Comparison of ENCODE assay signal across 27 mouse cellular contexts in the genomic region with DNA sequence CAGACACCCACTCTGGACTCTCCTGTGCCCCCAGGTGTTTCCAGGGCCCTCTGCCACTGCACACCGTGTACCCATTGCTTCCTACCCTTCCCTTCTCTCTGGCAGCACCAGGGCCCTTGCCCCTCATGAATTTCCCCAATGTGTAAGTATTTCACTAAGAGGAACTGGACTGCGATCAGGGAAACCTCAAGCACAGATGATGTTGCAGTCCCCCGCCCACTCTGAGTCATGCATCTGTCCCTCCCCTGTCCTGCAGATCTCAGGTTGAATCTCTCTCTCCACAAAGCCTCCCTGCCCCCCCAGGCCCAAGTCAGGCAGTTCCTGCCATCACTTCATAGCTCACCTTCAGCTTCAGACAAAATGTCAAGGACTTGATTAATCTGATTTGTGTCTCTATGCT. TPM values are rescaled to one million over a fixed set of nuclear protein-coding genes. Genes with fewer than 3 reads are reported as not detected.
DNase-seq lines count a peak whose midpoint lies in the region; ATAC-seq and TF ChIP-seq lines count a peak whose summit lies in the region.
"Had no signal": no experiment of that assay in that cellular context is flagged by ENCODE, and none has a peak within 500 bp of the region (broad histone marks: within the 10 kb centered on the region; RNA-seq: fewer than 3 reads in every experiment).

No protein-coding gene starts in this region.

- no peaks in the 10 kb centered on the region for H3K4me1 ChIP-seq in neural tube, embryonic 14.5 days (ENCODE audit: control insufficient read depth, insufficient read depth, low read length)
- H3K4me1 ChIP-seq in CH12.LX (ENCODE audit: control insufficient read depth in 1 of 2, insufficient read depth in 2 of 2) = peaks cover 50 to 89% of the 10 kb centered on the region in 2 experiments
- H3K4me1 ChIP-seq: limb, embryonic 10.5 days; neural tube, embryonic 13.5 days; stomach, embryonic 15.5 days had no signal

- 0 out of 2 replicates have a peak, but pooled peaks have one; percentile 11 for ATAC-seq in neural tube, embryonic 14.5 days (ENCODE audit: low read depth)
- ATAC-seq in common myeloid progenitor, adult 5-6 weeks (replicated peaks; ENCODE audit: low read depth, poor library complexity, severe bottlenecking) = peak; percentile 80
- ATAC-seq: activated CD4-positive, CD25-positive, alpha-beta regulatory T cell, adult 4 months; intestine, embryonic 16.5 days; Patski had no signal

- no peak overlapping the region for H3K27ac ChIP-seq in neural tube, embryonic 14.5 days (ENCODE audit: low read depth, low read length)
- H3K27ac ChIP-seq in CH12.LX (ENCODE audit: insufficient read depth, low read depth) = peak overlapping the region; percentile 83
- H3K27ac ChIP-seq: hindbrain, embryonic 14.5 days; limb, embryonic 10.5 days; neural tube, embryonic 13.5 days; stomach, embryonic 15.5 days had no signal

- H3K27me3 ChIP-seq in neural tube, embryonic 14.5 days (ENCODE audit: control insufficient read depth, insufficient read depth, low read length) = no peaks in the 10 kb centered on the region
- no peaks in the 10 kb centered on the region for H3K27me3 ChIP-seq in CH12.LX (replicated peaks)
- H3K27me3 ChIP-seq in splenic B cell, adult 2 months (ENCODE audit: control insufficient read depth, insufficient read depth, low read length, poor library complexity, severe bottlenecking) = no peaks in the 10 kb centered on the region
- H3K27me3 ChIP-seq: neural tube, embryonic 13.5 days; Patski; stomach, embryonic 15.5 days had no signal

- 82% methylated on average over 3 of the region's 3 CpGs for WGBS in neural tube, embryonic 14.5 days

- TF ChIP-seq CTCF in CH12.LX (conservative IDR thresholded peaks at IDR 0.05 in 1 of 2, IDR thresholded peaks at IDR 0.05 in 1 of 2; ENCODE audit: low read depth in 2 of 2, low read length in 2 of 2) = no peak

- H3K9me3 ChIP-seq in neural tube, embryonic 14.5 days (ENCODE audit: control insufficient read depth, low read length) = no peaks in the 10 kb centered on the region
- H3K9me3 ChIP-seq in CH12.LX (replicated peaks; ENCODE audit: low read length) = no peaks in the 10 kb centered on the region
- H3K9me3 ChIP-seq: limb, embryonic 10.5 days; neural tube, embryonic 13.5 days; stomach, embryonic 15.5 days had no signal

- dilution Hi-C loops in CH12.LX (cut with MboI; ENCODE audit: extremely low pct_ligation_motif_present, extremely low pct_unique_long_range_greater_than_20kb, low sequenced_read_pairs) = no loop called here

- peak; percentile 4 for TF ChIP-seq RAD21 in CH12.LX (IDR thresholded peaks at IDR 0.05; ENCODE audit: low read depth, low read length)

- in situ Hi-C loops in CH12.LX (cut with MboI; ENCODE audit: low pct_ligation_motif_present, low pct_unique_long_range_greater_than_20kb, low sequenced_read_pairs) = no loop called here

- no peak overlapping the region for H3K4me3 ChIP-seq in neural tube, embryonic 14.5 days (ENCODE audit: low read depth, low read length)
- no peak overlapping the region for H3K4me3 ChIP-seq in CH12.LX (replicated peaks in 1 of 3; ENCODE audit: low read depth in 2 of 3, low read length in 2 of 3, poor library complexity in 1 of 3)
- H3K4me3 ChIP-seq: limb, embryonic 10.5 days; neural tube, embryonic 13.5 days; stomach, embryonic 15.5 days had no signal

- no peak for DNase-seq in neural tube, embryonic 10.5 days (ENCODE audit: extremely low spot score, low spot score)
- peak; percentile 92 for DNase-seq in CH12.LX (ENCODE audit: extremely low read depth)
- peak; percentile 58 for DNase-seq in splenic B cell, adult 2 months (ENCODE audit: low read depth, low spot score)
- DNase-seq in layer of hippocampus, adult 11-12 months (ENCODE audit: low spot score) = no peak
- DNase-seq in frontal cortex, adult 2 months (ENCODE audit: extremely low spot score in 1 of 2, low spot score in 1 of 2) = no peak
- no peak for DNase-seq in cerebellum, postnatal 14 days
- DNase-seq: cerebellum, adult 9-10 months; gastrocnemius, postnatal 10 days; lung, embryonic 14.5 days; retina, postnatal 1 day; thymus, postnatal 14 days had no signal

- peak; percentile 93 for TF ChIP-seq EP300 in CH12.LX (IDR thresholded peaks at IDR 0.05; ENCODE audit: low read length)

- no peak overlapping the region for H3K9ac ChIP-seq in neural tube, embryonic 14.5 days (replicated peaks; ENCODE audit: low read depth, low read length)
- H3K9ac ChIP-seq in CH12.LX (ENCODE audit: insufficient read depth, low read depth) = peak overlapping the region; percentile 14; the same call in 1 of the 2 replicates
- H3K9ac ChIP-seq: hindbrain, embryonic 14.5 days; lung, embryonic 14.5 days; neural tube, embryonic 13.5 days; stomach, embryonic 15.5 days had no signal

- no peaks in the 10 kb centered on the region for H3K79me2 ChIP-seq in CH12.LX (replicated peaks; ENCODE audit: control insufficient read depth, extremely low read depth, insufficient read depth, poor library complexity, severe bottlenecking)

- H3K4me2 ChIP-seq in neural tube, embryonic 14.5 days (ENCODE audit: low read depth, low read length) = no peak overlapping the region
- no peak overlapping the region; the same call in 1 of the 2 replicates for H3K4me2 ChIP-seq in CH12.LX (ENCODE audit: insufficient read depth, low read depth, poor library complexity, severe bottlenecking)
- H3K4me2 ChIP-seq: hindbrain, embryonic 14.5 days; liver, embryonic 11.5 days; lung, embryonic 14.5 days; neural tube, embryonic 13.5 days; stomach, embryonic 15.5 days had no signal

- TF ChIP-seq POLR2A in CH12.LX (IDR thresholded peaks at IDR 0.05; ENCODE audit: low read depth, low read length) = peak; percentile 43

- no peaks in the 10 kb centered on the region for H3K36me3 ChIP-seq in neural tube, embryonic 14.5 days (ENCODE audit: control insufficient read depth, insufficient read depth, low read length)
- no peaks in the 10 kb centered on the region for H3K36me3 ChIP-seq in CH12.LX (replicated peaks in 1 of 2; ENCODE audit: control insufficient read depth in 1 of 2, insufficient read depth in 1 of 2, low read length in 1 of 2)
- H3K36me3 ChIP-seq in splenic B cell, adult 2 months (ENCODE audit: control insufficient read depth, insufficient read depth, low read length, poor library complexity, severe bottlenecking) = no peaks in the 10 kb centered on the region
- H3K36me3 ChIP-seq: limb, embryonic 10.5 days; neural tube, embryonic 13.5 days; stomach, embryonic 15.5 days had no signal

TF ChIP-seq in CH12.LX, 34 proteins besides CTCF, POLR2A, EP300 and RAD21 (continues in another document):
- TF ChIP-seq JUND (conservative IDR thresholded peaks at IDR 0.05; ENCODE audit: low read depth, low read length) = peak; percentile 73
- TF ChIP-seq ELF1 (IDR thresholded peaks at IDR 0.05; ENCODE audit: low read depth, low read length) = peak; percentile 62; the same call in 1 of the 2 replicates
- peak; percentile 84 for TF ChIP-seq MXI1 (IDR thresholded peaks at IDR 0.05; ENCODE audit: low read depth, low read length)
- TF ChIP-seq ZC3H11A (IDR thresholded peaks at IDR 0.05; ENCODE audit: low read depth, low read length) = no peak
- TF ChIP-seq ZMIZ1 (IDR thresholded peaks at IDR 0.05; ENCODE audit: low read depth, low read length) = peak; percentile 78
- peak; percentile 76 for TF ChIP-seq JUN (IDR thresholded peaks at IDR 0.05; ENCODE audit: insufficient read depth, low read depth, low read length)
- peak; percentile 94 for TF ChIP-seq IRF4 (IDR thresholded peaks at IDR 0.05; ENCODE audit: low read depth, low read length)
- 0 out of 2 replicates have a peak, but pooled peaks have one; percentile 36 for TF ChIP-seq TBP (conservative IDR thresholded peaks at IDR 0.05; ENCODE audit: low read depth, low read length)
- peak; percentile 32 for TF ChIP-seq SMC3 (IDR thresholded peaks at IDR 0.05; ENCODE audit: low read depth, low read length)
- 0 out of 2 replicates have a peak, but pooled peaks have one; percentile 48 for TF ChIP-seq KAT2A (IDR thresholded peaks at IDR 0.05; ENCODE audit: insufficient replicate concordance, low read length)
- peak; percentile 38; the same call in 1 of the 2 replicates for TF ChIP-seq ZNF384 (IDR thresholded peaks at IDR 0.05; ENCODE audit: low read depth, low read length)
- TF ChIP-seq MEF2A (IDR thresholded peaks at IDR 0.05; ENCODE audit: borderline replicate concordance, low read depth, low read length) = peak; percentile 75
- no peak for TF ChIP-seq USF1 (IDR thresholded peaks at IDR 0.05; ENCODE audit: low read depth, low read length)
- peak; percentile 87 for TF ChIP-seq CHD2 (IDR thresholded peaks at IDR 0.05; ENCODE audit: low read length)
- TF ChIP-seq TCF12 (IDR thresholded peaks at IDR 0.05; ENCODE audit: low read depth, low read length) = peak; percentile 95
- TF ChIP-seq NELFE (IDR thresholded peaks at IDR 0.05; ENCODE audit: low read depth, low read length) = peak; percentile 60; the same call in 1 of the 2 replicates
- TF ChIP-seq PAX5 (IDR thresholded peaks at IDR 0.05; ENCODE audit: low read length) = no peak
- TF ChIP-seq UBTF (IDR thresholded peaks at IDR 0.05; ENCODE audit: low read depth, low read length) = peak; percentile 68; the same call in 1 of the 2 replicates
- TF ChIP-seq HCFC1 (IDR thresholded peaks at IDR 0.05; ENCODE audit: low read depth, low read length) = peak; percentile 50; the same call in 1 of the 2 replicates

RNA-seq across cellular contexts. Expression of gene Gpr55, which starts 16.9 kb away (rescaled TPM):
- polyA plus RNA-seq in neural tube, embryonic 14.5 days (2014; fragmentation: Nextera tagmentation; extraction: Ambion mirVana) = 0.13 and 0.14 TPM in 2 replicates
- total RNA-seq in CH12.LX (2012; rRNA removed) (24.3 and 25.6 TPM in 2 replicates), CH12.LX (2014; rRNA removed) (16.2 and 16.4 TPM in 2 replicates)
- 17.3 and 20.3 TPM in 2 replicates for polyA plus RNA-seq in CH12.LX (2012; ENCODE audit: insufficient read length, low read depth)
- not detected in 2 replicates for total RNA-seq in common myeloid progenitor, adult 5-6 weeks (2017)
- 0.08 and 0.10 TPM in 2 replicates for polyA plus RNA-seq in frontal cortex, adult 2 months (2012; rRNA removed)
- total RNA-seq: gastrocnemius, postnatal 10 days had no signal
- polyA plus RNA-seq: embryonic facial prominence, embryonic 14.5 days; heart, postnatal 0 days; limb, embryonic 10.5 days; liver, embryonic 11.5 days; lung, embryonic 14.5 days; neural tube, embryonic 13.5 days; Patski had no signal

RNA-seq across cellular contexts. Expression of gene Spata3, which starts 38.9 kb away (rescaled TPM):
- 0.51 and 0.66 TPM in 2 replicates for polyA plus RNA-seq in neural tube, embryonic 14.5 days (2014; fragmentation: Nextera tagmentation; extraction: Ambion mirVana)
- total RNA-seq in CH12.LX (2012; rRNA removed) (not detected in 2 replicates), CH12.LX (2014; rRNA removed) (not detected in 2 replicates)
- polyA plus RNA-seq in CH12.LX (2012; ENCODE audit: insufficient read length, low read depth) = not detected in 2 replicates
- total RNA-seq in common myeloid progenitor, adult 5-6 weeks (2017) = not detected in 2 replicates
- polyA plus RNA-seq in frontal cortex, adult 2 months (2012; rRNA removed) = 1.1 and 1.6 TPM in 2 replicates
- total RNA-seq: gastrocnemius, postnatal 10 days; heart, adult 8-10 months; midbrain, postnatal 0 days had no signal
- polyA plus RNA-seq: embryonic facial prominence, embryonic 14.5 days; heart, postnatal 0 days; intestine, embryonic 16.5 days; kidney, embryonic 16.5 days; limb, embryonic 10.5 days; liver, embryonic 11.5 days; lung, embryonic 14.5 days; neural tube, embryonic 13.5 days; Patski; small intestine, adult 2 months; stomach, embryonic 15.5 days had no signal

RNA-seq across cellular contexts. Expression of gene 4933407L21Rik, which starts 49.4 kb away (rescaled TPM):
- 6.5 and 6.9 TPM in 2 replicates for polyA plus RNA-seq in neural tube, embryonic 14.5 days (2014; fragmentation: Nextera tagmentation; extraction: Ambion mirVana)
- total RNA-seq in CH12.LX (2012; rRNA removed) = 0.08 and 0.17 TPM in 2 replicates
- total RNA-seq in CH12.LX (2014; rRNA removed) = 0.19 and 0.36 TPM in 2 replicates
- 0.31 and 0.71 TPM in 2 replicates for polyA plus RNA-seq in CH12.LX (2012; ENCODE audit: insufficient read length, low read depth)
- total RNA-seq in common myeloid progenitor, adult 5-6 weeks (2017) = not detected in 2 replicates
- 9.0 and 11.3 TPM in 2 replicates for polyA plus RNA-seq in frontal cortex, adult 2 months (2012; rRNA removed)
- total RNA-seq: gastrocnemius, postnatal 10 days; heart, adult 8-10 months had no signal
- polyA plus RNA-seq: heart, postnatal 0 days; limb, embryonic 10.5 days; liver, embryonic 11.5 days; lung, embryonic 14.5 days; small intestine, adult 2 months had no signal

Comparison
In these comparisons a context has a peak if more than half of its experiments do, and no peak if none do; other contexts are left out.
1. DNase-seq: peak in CH12.LX (single experiment) and splenic B cell, adult 2 months (single experiment); none in neural tube, embryonic 10.5 days (single experiment), layer of hippocampus, adult 11-12 months (single experiment), frontal cortex, adult 2 months (0 of 2) and cerebellum, postnatal 14 days (0 of 2).
2. RNA of gene Gpr55, which starts 16.9 kb away (polyA plus RNA-seq): 17.3 to 20.3 TPM in CH12.LX; 0.13 to 0.14 TPM in neural tube, embryonic 14.5 days and 0.08 to 0.10 TPM in frontal cortex, adult 2 months; every median in the first group is over 10 times any median in the second.